Mouse (Mus musculus) naive thymus-derived CD4-positive, alpha-beta T cell, adult 2 months (primary cell): ENCODE data around the gene Ubtd1.

Source experiments
- DNase-seq: peaks from one replicate; pipeline ENCODE4 v3.0.0-alpha.2; 2011; ENCODE audit warnings: low read depth

Gene Ubtd1

DNA sequence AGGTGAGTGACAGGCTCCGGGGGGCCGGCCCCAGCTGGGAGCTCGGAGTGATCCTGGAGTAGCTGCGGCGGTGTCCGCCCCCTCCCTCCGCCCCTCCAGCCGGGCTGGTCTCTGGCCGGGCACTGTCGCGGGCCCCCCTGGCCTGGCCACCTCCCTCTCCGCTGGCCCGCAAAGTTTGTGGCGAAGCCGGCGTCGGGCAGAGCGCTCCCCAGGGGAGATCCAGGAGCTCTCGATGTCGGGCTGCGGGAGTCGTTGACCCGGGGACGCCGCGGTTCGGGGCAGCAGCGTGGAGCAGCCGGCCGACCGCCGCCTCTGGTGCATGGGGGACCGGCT is at the start of gene Ubtd1:
Ubtd1 (plus strand) TSS at position 169 of the 333 bp plus-strand sequence.
- no peak for DNase-seq

DNA sequence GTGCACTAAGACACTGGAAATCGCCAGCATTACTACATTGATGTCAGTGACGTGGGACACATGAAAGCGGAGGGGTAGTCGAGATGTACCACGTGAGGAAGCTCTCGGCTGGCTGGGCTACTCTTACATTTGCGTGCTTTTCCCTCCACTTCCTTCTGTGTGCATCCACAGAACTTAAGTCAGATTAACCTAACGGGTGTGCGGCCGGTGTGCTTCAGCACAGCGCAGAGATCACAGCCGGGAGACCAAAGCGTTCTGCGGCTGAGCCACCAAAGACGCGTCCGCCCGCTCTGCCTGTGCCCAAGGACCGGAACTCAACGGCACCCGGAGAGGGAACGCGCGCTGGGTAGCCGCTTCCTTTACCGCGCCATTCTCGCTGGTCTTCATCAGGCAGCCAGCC is 48.9 kb upstream of the Ubtd1 start:
- DNase-seq = peak; percentile 85

DNA sequence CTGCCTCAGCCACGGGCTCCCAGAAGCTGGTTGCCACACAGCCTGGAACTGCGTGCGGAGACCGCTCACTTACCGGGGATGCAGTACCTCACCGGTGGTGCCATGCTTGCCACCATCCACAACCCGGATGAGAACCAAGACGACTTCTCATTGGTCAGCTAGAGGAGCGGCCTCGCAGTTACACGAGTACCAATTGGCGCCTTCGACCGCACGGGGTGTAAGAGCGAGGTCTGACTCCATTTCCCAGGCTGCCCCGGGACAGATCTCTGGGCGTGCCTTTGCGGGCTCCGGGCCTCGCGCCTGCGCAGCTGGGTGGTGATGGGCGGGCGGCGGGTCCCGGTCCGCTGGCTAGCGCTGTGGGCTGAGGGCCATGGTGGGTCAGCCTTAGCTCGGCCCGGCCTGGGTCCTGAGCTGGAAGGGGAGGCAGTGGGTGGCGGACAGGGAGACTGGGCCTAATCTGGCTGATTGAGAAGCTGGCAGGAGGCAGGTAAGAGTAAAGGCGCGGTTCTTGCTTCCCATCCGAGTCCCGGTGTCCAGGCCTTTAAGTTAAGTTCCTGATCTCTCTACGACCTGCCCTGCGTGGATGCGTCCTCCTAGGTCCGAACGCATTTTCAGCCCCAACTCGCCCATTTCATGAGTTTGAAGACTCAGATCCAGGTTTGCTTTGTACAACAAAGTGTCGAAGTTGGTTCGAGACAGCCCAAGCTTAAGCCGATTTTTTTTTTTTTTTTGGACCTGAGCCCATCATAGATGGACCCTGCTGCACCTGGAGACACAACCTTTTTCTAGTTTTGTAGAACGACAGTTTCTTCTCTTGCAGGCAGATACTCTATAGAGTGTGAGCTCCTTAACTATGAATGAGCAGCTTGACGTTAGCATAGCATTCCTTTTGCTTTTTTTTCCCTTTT is 48.1 kb upstream of the Ubtd1 start, which contains the start of the genes Exosc1 and Zdhhc16:
Exosc1 (minus strand) TSS at position 245 of the 908 bp plus-strand sequence.
Zdhhc16 (plus strand) TSS at position 302 of the 908 bp plus-strand sequence.
- DNase-seq = peak; percentile 98

DNA sequence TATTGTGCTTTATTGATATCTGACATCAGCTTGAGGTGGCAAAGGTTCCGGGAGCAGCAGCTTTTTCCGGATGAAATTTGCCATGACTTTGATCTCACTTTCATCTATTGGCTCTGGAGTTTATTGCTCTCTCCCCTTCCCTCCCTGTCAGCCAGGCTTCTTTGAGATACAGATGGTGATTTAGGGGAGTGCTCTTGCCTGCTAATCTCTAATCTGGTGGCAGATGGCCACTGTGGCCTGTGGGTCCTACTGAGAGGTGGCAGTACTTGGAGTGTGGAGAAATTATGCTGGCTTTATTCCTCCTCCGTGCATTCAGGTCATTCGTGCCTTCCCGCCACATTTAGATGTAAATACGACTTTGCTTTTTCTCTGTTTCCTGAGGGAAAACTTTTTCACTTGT is 47.4 kb upstream of the Ubtd1 start:
- no peak for DNase-seq

DNA sequence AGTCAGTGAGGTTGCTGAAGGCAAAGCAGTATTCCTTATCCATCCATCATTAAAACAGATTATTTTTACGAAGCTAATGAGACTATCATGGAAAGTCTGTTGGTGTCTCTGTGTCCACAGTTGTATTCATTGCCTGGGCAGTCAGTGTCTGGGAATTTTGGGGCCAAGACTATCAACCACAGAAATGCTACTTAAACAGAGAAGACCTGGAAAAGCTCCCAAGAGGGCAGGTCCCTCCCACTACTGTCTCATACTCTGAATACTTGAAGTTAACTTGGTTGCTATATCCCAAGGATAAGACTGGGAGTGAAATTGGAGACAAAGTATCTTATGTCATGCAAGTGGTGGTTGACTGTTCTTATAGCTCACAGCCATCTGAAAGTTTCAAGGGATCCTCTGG is 45.6 kb upstream of the Ubtd1 start:
- no peak for DNase-seq

DNA sequence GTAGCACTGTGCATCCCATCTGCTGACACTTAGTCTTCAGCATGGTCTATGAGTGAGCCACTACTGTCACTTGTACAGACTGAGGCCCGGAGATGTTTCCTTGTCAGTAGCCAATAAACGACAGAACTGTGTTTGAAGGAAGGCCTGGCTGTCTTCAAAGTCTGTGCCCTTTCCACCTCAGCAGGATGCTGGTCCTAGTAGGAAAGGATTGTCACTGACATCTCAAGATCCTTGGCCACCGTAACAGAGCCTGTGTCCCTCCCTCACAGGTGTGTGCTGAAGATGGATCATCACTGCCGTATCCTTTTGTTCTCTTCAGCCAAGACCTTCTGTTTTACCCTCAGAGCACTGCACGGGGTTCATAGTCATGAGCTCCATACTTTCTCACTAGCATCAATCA is 43.0 kb upstream of the Ubtd1 start:
- DNase-seq = no peak

DNA sequence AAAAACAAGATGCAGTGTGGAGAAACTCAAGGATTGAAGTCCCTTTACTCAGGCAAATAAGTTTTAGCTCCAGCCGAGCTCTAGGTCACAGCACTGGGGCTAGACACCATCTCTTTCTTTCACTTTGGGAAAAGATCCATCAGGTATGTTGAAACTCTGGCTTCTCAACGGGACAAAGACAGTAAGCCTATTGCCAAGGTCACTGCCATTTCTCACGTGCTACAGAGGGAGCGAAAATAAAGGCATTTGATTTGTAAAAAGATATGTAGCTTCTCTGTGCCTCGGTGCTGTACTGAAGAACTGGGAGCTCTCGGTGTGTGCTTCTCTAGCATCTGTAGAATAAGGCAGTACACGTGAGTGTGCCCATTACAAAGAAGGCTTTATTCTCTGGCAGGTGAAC is 37.7 kb upstream of the Ubtd1 start:
- DNase-seq = no peak

DNA sequence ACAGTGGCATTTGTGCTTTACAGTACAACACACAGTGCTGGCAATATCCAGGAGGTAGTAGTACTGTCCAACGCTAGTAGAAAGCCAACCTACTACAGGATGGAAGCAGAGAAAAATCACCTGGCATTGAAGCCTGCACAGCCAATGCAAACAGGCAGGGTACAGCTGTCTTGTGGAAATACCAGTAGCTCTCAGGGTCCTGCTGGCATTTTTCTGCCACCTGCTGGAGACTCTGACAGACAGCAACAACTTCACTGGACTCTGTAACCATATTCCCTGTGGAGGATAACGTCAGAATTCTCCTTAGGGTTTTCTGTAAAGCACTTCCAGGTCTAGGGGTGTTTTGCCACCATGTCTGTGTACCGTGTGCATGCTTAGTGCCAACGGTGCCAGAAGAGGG is 29.3 kb upstream of the Ubtd1 start:
- no peak for DNase-seq

DNA sequence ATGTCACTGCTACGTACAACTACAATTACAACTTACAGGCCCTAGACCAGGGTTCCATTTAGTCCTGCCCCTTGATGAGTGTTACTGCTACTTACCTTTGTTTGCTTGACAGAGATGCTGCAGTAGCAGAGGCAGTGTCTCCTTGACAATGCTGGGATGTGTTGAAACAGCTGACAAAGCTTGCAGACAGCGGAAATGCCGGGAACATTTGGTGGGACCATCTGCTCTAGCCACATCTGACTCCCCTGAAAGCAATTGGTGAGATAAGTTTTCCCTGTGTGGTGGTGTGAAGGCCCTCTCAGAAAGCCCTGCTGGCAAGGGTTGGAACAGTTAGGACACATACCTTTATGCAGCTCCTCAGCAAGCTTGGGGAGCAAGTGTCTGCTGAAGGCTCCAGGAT is 28.0 kb upstream of the Ubtd1 start:
- no peak for DNase-seq

DNA sequence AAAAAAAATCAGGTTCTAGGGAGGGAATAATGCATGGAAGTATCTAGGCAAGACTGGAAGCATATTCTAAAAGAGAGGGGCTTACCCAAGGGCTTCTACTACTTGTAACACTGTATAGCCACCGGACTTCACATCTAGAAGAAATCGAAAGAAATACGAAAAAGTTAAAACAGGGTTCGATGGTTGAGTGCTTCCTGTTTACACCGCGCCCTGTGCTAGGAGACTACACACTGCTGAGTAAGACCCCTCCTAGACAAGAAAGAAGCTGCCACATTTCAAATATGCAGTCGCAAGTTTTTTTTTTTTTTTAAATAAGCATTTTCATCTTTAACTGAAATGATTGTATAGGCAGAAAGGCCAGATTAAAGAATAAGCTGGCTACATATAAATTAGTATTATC is 11.9 kb upstream of the Ubtd1 start:
- DNase-seq = peak; percentile 26

DNA sequence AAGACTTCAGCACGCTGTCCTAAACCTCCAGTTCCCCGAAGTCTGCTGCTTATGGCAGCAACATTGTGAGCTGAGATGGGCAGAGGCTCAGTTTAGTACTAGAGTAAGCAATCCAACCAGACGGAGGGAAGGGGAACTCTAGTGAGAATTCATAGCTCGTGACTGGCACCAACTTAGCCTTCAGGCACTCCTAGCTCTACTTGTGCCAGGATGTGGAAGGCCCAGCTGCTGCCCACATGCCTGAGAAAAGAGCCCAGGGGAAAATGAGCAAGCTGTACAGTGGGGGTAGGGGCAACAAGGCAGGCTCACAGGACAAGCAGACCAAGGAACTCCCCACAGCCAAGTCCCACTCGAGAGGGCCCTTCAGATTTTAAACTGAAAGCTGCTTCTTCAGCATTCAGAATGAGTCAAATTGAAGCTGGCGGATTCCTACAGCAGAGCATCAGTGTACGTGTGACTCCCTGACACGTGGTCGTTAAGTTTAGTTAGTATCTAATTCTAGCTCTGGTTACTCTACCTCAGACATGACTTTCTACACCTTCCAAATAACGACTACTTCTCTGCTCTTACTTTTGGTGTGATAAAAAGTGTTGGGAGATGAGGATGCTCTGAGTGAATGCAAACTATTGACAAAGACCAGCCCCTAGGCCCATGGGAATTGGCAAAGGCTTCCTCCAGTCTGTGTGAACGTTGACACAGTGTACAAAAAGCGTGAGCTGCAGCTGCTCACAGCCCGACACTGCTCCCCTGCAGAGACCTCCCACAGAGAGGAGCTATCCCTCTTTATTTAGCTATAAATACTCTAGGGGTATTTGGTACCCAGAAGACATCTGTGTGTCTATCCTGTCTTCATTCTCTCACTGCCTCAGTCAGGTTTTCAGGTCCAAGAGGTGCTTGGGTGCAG is 7.4 kb upstream of the Ubtd1 start:
- no peak for DNase-seq

DNA sequence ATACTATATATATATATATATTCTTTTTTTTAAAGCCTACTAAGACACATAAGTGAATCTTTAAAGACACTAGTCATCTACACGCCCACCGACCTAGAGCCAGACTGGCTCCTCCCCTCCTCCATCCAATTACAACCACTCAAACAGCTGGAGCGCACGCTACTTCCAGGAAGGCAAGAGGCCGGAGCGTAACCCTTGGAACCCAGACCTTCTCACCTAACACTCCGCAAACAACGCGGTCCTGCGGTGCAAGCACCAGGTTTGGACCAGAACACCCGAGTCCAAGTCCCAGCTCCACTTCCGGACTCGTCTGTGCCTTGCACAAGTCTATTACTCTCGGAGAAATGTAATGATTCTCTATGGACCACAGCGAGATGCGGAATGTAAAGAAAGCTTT is 1.1 kb upstream of the Ubtd1 start:
- DNase-seq = no peak

DNA sequence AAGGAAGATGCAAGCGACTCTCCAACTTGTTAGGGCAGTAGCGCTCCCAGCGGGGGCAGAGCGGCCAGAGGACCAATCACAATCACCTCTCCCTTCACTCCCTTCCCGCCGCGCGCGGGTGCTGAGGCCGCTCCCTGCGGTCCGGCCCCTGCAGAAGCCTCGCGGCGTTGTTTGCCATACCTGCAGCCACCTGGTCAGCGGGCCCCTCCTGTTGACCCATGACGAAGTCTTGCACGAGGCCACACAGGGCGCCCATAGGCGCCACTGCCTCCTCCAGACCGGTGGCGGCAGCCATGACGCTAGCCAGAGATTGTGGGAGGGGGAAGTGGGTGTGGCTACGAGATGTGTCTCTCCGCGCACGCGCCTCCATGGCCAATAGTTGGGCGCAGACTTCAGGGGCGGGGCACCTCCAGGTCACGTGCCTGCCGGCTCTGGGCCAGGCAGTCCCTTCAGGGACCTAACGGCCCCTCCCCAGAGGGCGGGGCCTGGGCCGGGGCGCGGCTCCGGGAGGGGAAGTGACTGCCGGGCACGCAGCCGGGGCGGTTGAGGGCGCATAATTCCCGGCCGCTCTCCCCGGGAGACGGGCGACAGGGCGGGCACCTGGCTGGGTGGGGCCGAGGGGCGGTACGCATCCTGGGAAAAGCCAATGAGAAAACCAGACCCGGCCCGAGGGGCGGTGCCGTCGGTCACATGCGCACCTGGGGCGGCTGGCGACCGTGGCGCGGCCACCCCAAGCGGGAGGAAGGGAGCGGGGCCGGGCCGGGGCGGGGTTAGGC is 556 bp upstream of the Ubtd1 start, which contains the start of gene Mms19:
Mms19 (minus strand) TSS at position 339 of the 776 bp plus-strand sequence.
- DNase-seq = peak; percentile 99

DNA sequence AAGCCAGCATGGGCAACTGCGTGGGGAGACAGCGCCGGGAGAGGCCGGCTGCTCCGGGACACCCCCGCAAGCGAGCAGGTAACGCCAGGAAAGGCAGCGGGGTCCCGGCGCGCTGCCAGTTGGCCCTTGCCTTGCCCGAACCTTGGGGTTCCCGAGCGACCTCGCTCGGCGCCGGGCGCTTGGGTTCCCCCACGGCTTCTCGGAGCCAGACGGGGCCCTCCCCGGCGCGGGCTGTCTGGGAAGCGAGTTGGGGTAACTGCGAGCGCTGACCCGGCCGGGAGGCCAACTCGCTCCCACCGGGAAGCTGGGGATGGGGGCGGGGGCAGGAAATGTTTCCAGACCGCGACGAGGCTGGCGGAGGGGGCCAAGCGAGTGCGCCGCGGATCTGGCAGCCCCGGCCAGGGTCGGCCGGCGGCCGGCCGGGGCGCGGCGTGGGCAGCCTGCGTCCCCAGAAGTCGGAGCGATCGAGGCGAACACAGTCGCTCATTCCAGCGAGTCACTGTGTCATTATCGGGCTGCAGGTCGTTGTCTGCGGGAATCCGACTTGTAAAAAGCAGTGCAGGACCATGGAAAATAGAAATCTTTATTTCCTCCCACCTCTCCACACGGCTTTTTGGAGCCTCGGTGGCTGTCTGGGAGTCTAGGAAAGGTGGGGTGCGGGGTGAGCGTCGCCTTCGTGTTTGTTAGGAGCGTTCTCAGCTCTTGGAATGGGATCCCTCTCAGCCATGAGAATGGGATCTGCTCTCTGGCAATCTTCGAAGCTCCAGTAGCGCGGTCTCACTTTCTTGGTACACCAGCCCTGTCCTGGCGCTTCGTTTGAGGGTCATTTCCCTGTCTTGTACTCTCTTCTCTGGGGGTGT is 598 bp downstream of the Ubtd1 start:
- peak; percentile 44 for DNase-seq

DNA sequence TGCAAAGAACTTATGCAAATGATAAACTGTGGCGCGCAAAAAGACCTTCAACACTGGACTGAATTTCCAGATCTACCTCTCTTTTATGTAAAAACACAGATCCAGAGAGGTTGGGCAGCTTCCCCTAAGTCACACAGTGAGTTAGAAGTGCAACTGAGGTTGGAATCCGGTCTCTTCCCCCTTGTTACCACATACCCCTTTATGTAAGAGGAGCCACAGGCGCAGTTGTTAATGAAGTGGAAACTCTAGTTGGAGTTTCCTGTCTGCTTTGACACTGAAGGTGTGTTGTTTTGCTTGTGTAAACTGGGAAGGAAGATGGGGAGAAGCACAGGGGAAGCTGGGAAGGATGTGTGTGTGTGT is 1.2 kb downstream of the Ubtd1 start:
- DNase-seq = peak; percentile 52

DNA sequence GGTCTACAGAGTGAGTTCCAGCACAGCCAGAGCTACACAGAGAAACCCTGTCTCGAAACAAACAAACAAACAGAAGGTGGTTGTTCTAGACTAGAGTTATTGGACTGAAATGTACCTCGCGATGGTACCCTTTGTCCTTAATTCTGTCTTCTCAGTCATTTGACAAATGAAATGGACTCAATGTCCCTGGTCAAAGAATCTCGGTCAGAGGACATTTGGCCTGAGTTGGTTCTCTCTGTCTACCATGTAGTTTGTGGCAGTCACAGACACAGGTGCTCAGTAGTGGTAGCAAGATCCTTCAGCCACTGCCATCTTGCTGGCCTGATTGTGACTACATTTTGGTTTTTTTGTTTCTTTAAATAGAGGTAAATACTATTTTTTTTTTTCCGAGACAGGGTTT is 4.4 kb downstream of the Ubtd1 start:
- no peak for DNase-seq

DNA sequence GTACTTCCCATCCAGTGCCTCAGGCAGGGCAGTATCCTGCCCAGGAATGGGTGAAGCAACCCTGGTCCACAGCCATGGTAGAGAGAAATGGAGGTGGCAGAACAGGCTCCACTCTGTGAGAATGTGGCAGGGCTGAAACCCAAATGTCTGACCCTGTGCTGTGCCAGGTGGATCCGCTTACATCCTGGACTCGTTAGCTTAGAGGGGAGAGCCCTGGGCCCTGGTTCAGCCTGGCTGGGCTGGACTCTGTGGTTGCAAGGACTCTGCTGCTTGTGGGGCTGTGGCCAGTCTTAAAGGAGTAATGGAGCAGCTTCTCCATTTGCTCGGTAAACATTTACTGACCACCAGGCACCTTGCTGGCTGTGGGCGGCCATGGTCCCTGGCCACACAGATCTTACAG is 5.6 kb downstream of the Ubtd1 start:
- no peak for DNase-seq

DNA sequence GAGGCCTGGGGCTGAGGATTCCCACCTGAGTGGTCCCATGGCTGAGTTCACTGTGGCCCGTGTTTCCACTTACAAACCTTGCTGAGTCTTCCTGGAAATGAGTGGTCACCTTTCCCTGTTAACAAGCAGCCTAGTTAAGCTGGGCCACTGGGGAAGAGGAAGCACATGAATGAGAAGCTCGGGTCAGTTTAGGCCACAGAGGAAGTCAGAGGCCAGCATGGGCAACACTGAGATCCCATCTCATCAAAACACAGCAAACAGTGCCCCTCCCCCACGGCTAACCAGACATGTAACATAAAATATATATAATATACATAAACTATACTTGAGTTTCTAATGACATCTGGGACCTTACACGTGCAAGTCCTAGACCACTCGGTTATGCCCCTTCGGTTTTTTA is 8.2 kb downstream of the Ubtd1 start:
- no peak for DNase-seq

DNA sequence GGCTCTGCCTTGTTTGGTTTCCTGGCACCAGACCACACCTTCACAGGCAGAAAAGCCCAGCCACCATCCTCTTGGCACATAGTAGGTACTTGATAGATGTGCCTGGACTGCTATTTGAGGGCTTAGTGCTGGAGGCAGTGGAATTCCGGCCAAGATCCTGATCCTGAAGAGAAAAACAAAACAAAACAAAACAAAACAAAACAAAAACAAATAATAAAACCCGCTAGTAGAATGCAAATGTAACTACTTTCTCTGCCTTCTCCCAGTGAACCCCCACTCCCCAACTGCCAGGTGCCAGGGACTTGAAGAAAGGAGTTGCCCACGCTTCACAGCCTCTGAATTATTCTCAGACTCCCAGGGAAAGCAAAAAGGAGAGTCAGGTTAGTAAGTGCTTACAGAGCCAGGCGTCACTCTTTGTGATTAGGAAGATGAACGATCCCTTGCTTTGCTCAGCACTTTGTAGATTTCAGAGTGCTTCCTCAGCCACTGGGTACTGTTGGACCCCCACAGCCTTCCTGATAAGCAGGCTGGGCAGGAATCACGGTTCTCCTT is 10.4 kb downstream of the Ubtd1 start:
- no peak for DNase-seq

DNA sequence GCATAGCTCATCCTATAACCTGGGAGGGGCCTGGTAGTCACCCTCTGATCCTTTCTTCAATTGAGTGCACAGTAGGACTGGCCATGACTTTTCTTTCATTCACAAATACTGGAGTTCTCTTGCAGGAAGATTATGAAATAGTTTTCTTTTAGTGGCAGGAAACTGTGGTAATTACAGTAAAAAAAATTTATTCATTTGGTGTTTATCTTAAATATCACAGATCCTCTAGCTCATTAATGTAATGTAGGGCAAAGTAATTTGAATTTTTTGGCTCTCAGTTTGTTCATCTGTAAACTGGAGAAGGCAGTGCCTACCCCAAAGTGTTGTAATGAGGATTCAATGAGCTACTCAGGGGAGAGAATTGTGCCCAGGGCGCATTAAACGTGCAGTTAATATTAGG is 11.4 kb downstream of the Ubtd1 start:
- no peak for DNase-seq

DNA sequence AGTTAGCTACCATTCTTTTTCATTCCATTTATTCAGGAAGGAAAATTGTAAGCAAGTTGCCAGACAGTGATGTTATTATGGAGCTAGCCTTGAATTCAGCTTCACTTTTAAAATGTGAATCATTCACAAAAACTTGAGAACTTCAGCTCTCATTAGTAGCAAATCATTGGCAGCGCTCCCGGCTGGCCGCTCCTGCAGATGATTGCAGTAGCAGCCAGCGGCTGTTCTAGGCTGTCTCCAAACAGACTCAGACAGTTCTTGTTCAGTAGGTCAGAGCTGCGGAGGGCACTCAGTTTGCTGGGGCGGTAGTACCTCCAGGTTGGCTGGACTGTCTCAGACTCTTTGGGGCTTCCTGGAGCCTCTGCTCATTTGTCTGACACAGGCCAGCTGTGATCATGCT is 11.9 kb downstream of the Ubtd1 start:
- no peak for DNase-seq
